ENCODE assay signal across 8 mouse cellular contexts in the genomic region with DNA sequence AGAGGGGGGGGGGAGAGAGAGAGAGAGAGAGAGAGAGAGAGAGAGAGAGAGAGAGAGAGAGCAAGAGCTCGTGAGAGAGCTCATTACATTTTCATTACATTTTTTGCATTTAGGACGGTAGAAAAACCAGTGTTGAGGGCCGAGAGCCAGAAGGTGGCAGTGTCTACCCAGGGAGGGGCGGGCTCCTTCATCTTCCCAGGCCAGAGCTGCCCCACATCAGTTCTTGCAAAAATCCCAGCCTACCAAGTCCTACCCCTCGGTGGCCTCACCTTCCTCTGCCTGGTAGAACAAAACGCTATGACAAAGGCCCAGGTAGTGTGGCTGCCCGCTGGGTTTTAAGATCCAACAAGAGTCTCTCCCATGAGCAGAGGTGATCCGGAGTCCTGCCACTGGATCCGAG. TPM values are rescaled to one million over a fixed set of nuclear protein-coding genes. Genes with fewer than 3 reads are reported as not detected.
A peak's percentile ranks its signal among the peaks of the same experiment; 100 is the strongest.
DNase-seq lines count a peak whose midpoint lies in the region; ATAC-seq and TF ChIP-seq lines count a peak whose summit lies in the region.

No protein-coding gene starts in this region.

- H3K27ac ChIP-seq in ES-Bruce4 (ENCODE audit: insufficient read depth, low read length) = no peak overlapping the region
- no peak overlapping the region for H3K27ac ChIP-seq in forebrain, embryonic 12.5 days

- no peak overlapping the region for H3K4me2 ChIP-seq in forebrain, embryonic 12.5 days

- TF ChIP-seq POLR2A in ES-Bruce4 (IDR thresholded peaks at IDR 0.05; ENCODE audit: insufficient read depth, low read length) = no peak

- 15% methylated on average over 9 of the region's 9 CpGs for WGBS in forebrain, embryonic 12.5 days

- H3K4me3 ChIP-seq in ES-Bruce4 (ENCODE audit: low read depth, low read length) = no peak overlapping the region
- H3K4me3 ChIP-seq in forebrain, embryonic 12.5 days (replicated peaks) = no peak overlapping the region

- DNase-seq in c-Kit-positive CD71-positive TER-119-negative erythroid progenitor cells, embryonic 14.5 days (ENCODE audit: low read depth) = peak; percentile 65
- peak; percentile 20 for DNase-seq in heart, postnatal 25 days (ENCODE audit: low spot score)
- peak; percentile 31 to 77 for DNase-seq in layer of hippocampus, adult 18-20 months (ENCODE audit: low spot score in 2 of 2)
- DNase-seq in lung, postnatal 10 days = peak; percentile 88
- DNase-seq in retina, adult 2 months (ENCODE audit: low read depth, low spot score) = peak; percentile 34
- DNase-seq in thymus, postnatal 25 days = peak; percentile 80

- TF ChIP-seq CTCF in ES-Bruce4 (IDR thresholded peaks at IDR 0.05; ENCODE audit: low read depth, low read length) = peak; percentile 88

- no peaks in the 10 kb centered on the region; the same call in 1 of the 2 replicates for H3K9me3 ChIP-seq in ES-Bruce4 (replicated peaks; ENCODE audit: control insufficient read depth, insufficient read depth, low read length, poor library complexity, severe bottlenecking)
- no peaks in the 10 kb centered on the region for H3K9me3 ChIP-seq in forebrain, embryonic 12.5 days

- H3K27me3 ChIP-seq in ES-Bruce4 (ENCODE audit: control insufficient read depth, insufficient read depth, low read length, poor library complexity, severe bottlenecking) = no peaks in the 10 kb centered on the region
- H3K27me3 ChIP-seq in forebrain, embryonic 12.5 days = no peaks in the 10 kb centered on the region; the same call in 1 of the 2 replicates

- TF ChIP-seq EP300 in ES-Bruce4 (IDR thresholded peaks at IDR 0.05; ENCODE audit: insufficient read depth, low read depth, low read length) = no peak

- intact Hi-C loops in heart, postnatal 25 days (cut with DNase I) = loop anchor here (1.0 to 5.0 kb wide), 4 partner anchors 56 to 231 kb away; a partner anchor contains a TSS

- 0 out of 2 replicates have a peak overlapping the region, but pooled peaks have one; percentile 18 for H3K9ac ChIP-seq in ES-Bruce4 (ENCODE audit: low read depth, poor library complexity, severe bottlenecking)
- H3K9ac ChIP-seq in forebrain, embryonic 12.5 days = no peak overlapping the region

- no peaks in the 10 kb centered on the region for H3K36me3 ChIP-seq in ES-Bruce4 (ENCODE audit: control insufficient read depth, insufficient read depth, low read length, poor library complexity, severe bottlenecking)
- no peaks in the 10 kb centered on the region for H3K36me3 ChIP-seq in forebrain, embryonic 12.5 days (replicated peaks)

- H3K4me1 ChIP-seq in ES-Bruce4 (ENCODE audit: control insufficient read depth, insufficient read depth, low read length) = peaks cover 8% of the 10 kb centered on the region
- peaks cover 11% of the 10 kb centered on the region for H3K4me1 ChIP-seq in forebrain, embryonic 12.5 days

- ATAC-seq in forebrain, embryonic 12.5 days (ENCODE audit: low FRiP score) = peak; percentile 86

RNA-seq across cellular contexts. Expression of a gene that starts 25.6 kb away (rescaled TPM):
- polyA plus RNA-seq in ES-Bruce4 (2011; ENCODE audit: insufficient read depth, insufficient read length, low read depth, missing spikeins) = 178 and 182 TPM in 2 replicates
- polyA plus RNA-seq in forebrain, embryonic 12.5 days (2016; fragmentation: Nextera tagmentation; extraction: Ambion mirVana) = 359 and 369 TPM in 2 replicates
- 1,000 to 10,000 TPM; 1,585 to 1,668 TPM for total RNA-seq in heart, postnatal 25 days (2021)
- 10 to 100 TPM; 65.3 to 66.5 TPM for total RNA-seq in layer of hippocampus, adult 18-20 months (2021)

RNA-seq across cellular contexts. Expression of a gene that starts 45.8 kb away (rescaled TPM):
- 27.1 and 29.0 TPM in 2 replicates for polyA plus RNA-seq in ES-Bruce4 (2011; ENCODE audit: insufficient read depth, insufficient read length, low read depth, missing spikeins)
- 16.7 and 19.4 TPM in 2 replicates for polyA plus RNA-seq in forebrain, embryonic 12.5 days (2016; fragmentation: Nextera tagmentation; extraction: Ambion mirVana)
- total RNA-seq in heart, postnatal 25 days (2021) = 10 to 100 TPM; 11.0 to 12.7 TPM
- total RNA-seq in layer of hippocampus, adult 18-20 months (2021) = 10 to 100 TPM; 22.0 to 23.6 TPM

Comparison
In these comparisons a context has a peak if more than half of its experiments do, and no peak if none do; other contexts are left out.
1. DNase-seq: peak in every context shown above with its lines; median percentile 88 in lung, postnatal 10 days; 80 in thymus, postnatal 25 days; 65 in c-Kit-positive CD71-positive TER-119-negative erythroid progenitor cells, embryonic 14.5 days; 54 in layer of hippocampus, adult 18-20 months; 34 in retina, adult 2 months; 20 in heart, postnatal 25 days.
2. RNA of a gene that starts 25.6 kb away (total RNA-seq): 1,585 to 1,668 TPM in heart, postnatal 25 days; 65.3 to 66.5 TPM in layer of hippocampus, adult 18-20 months; every median in the first group is over 10 times any median in the second.